Mouse (Mus musculus) ES-E14 (cell line): ENCODE results near the gene Cpt1c. TPM values are rescaled to one million over a fixed set of nuclear protein-coding genes. Genes with fewer than 3 reads are reported as not detected.

Experiments
- DNase-seq: peaks from one replicate; pipeline ENCODE4 v3.0.0-alpha.2; 2013; ENCODE audit warnings: low read depth, low spot score
- H3K27ac ChIP-seq: 2 replicates; pipeline ENCODE4 v1.5.1; 2012; ENCODE audit warnings: low read depth, mild to moderate bottlenecking, low read length, moderate library complexity, mixed read lengths; ENCODE audit not compliant: poor library complexity, insufficient read depth, severe bottlenecking
- H3K36me3 ChIP-seq: 2 replicates; pipeline ENCODE4 v1.6.1; 2012; ENCODE audit warnings: mild to moderate bottlenecking, low read length, moderate library complexity, mixed read lengths; ENCODE audit not compliant: control insufficient read depth, poor library complexity, insufficient read depth, severe bottlenecking
- H3K4me1 ChIP-seq, 2 experiments: fragments of 150-350 bp in 1 of 2; sonication (generic) in 1 of 2; 2 replicates each; pipeline ENCODE4 v1.6.1; 2012; ENCODE audit warnings: low read length in 2 of 2, mild to moderate bottlenecking in 1 of 2, mixed read lengths in 1 of 2; ENCODE audit not compliant: control insufficient read depth in 2 of 2, insufficient read depth in 2 of 2, poor library complexity in 1 of 2
- H3K4me3 ChIP-seq, 2 experiments: fragments of 150-350 bp in 1 of 2; sonication (generic) in 1 of 2; 2 replicates each; pipeline ENCODE4 v1.5.1; 2012; ENCODE audit warnings: low read length in 2 of 2, low read depth in 1 of 2, mild to moderate bottlenecking in 1 of 2, mixed read lengths in 1 of 2; ENCODE audit not compliant: insufficient read depth in 1 of 2, poor library complexity in 1 of 2, severe bottlenecking in 1 of 2
- H3K9ac ChIP-seq: 2 replicates; pipeline ENCODE4 v1.6.1; 2012; ENCODE audit warnings: low read depth, mild to moderate bottlenecking, low read length, mixed read lengths; ENCODE audit not compliant: poor library complexity, insufficient read depth, severe bottlenecking
- H3K9me3 ChIP-seq: fragments of 150-350 bp; sonication (generic); 2 replicates; pipeline ENCODE4 v1.6.1; 2012; ENCODE audit warnings: low read depth, mild to moderate bottlenecking, low read length; ENCODE audit not compliant: control insufficient read depth, insufficient read depth
- CHD2 ChIP-seq: IDR thresholded peaks from 2 replicates; pipeline ENCODE4 v1.6.1; 2014; ENCODE audit warnings: mild to moderate bottlenecking, low read depth, low read length, inconsistent platforms
- HCFC1 ChIP-seq: IDR thresholded peaks from 2 replicates; pipeline ENCODE4 v1.6.1; 2012; ENCODE audit warnings: low read length, inconsistent platforms, borderline replicate concordance; ENCODE audit not compliant: insufficient read depth
- MAFK ChIP-seq: IDR thresholded peaks from 2 replicates; pipeline ENCODE4 v1.6.1; 2014; ENCODE audit warnings: mild to moderate bottlenecking, low read depth, low read length, inconsistent platforms; ENCODE audit not compliant: insufficient read depth
- ZC3H11A ChIP-seq: IDR thresholded peaks from 2 replicates; pipeline ENCODE4 v1.6.1; 2012; ENCODE audit warnings: low read depth, mild to moderate bottlenecking, inconsistent platforms, low read length, borderline replicate concordance
- ZNF384 ChIP-seq: IDR thresholded peaks from 2 replicates; pipeline ENCODE4 v1.6.1; 2012; ENCODE audit warnings: low read depth, low read length, inconsistent platforms
- in situ Hi-C, 2 experiments: fragments of 600-800 bp; cut with MboI; formaldehyde crosslinking; loops; one replicate each; pipeline ENCODE4 v1.15.1; 2025; ENCODE audit warnings: low sequenced_read_pairs in 2 of 2, inconsistent platforms in 1 of 2; ENCODE audit not compliant: unreplicated experiment in 2 of 2
- total RNA-seq: library from RNA; depleted of rRNA; stranded (reverse); fragments of 300-350 nt; gene quantifications from 2 replicates; pipeline ENCODE4 v1.2.3, GENCODE M21; 2012

The Cpt1c gene
- total RNA-seq, 1 experiment = 60.3 TPM

GRCm38 (mm10) chr7:44959874-44960511, 14.7 kb downstream of the Cpt1c start:
- no peak for DNase-seq
- TF ChIP-seq CHD2 = no peak
- TF ChIP-seq ZC3H11A = no peak
- no peaks in the 10 kb centered on the region for H3K9me3 ChIP-seq
- H3K4me1 ChIP-seq = peaks cover 2 to 3% of the 10 kb centered on the region in 2 experiments; a peak in 2 of 4 replicates
- peaks cover 41% of the 10 kb centered on the region for H3K36me3 ChIP-seq
- no peak overlapping the region for H3K9ac ChIP-seq
- H3K4me3 ChIP-seq = no peak overlapping the region
- in situ Hi-C loops = no loop called here
- no peak overlapping the region for H3K27ac ChIP-seq

- Histone ChIP-seq H3K27ac (no peak overlapping the region), H3K4me1 (peaks cover 2 to 3% of the 10 kb centered on the region in 2 experiments; a peak in 2 of 4 replicates), H3K4me3 (no peak overlapping the region), H3K9me3 (no peaks in the 10 kb centered on the region), H3K36me3 (peaks cover 38% of the 10 kb centered on the region; the same call in 1 of the 2 replicates), H3K9ac (no peak overlapping the region)
- in situ Hi-C loops = no loop called here
- DNase-seq = no peak
- TF ChIP-seq MAFK (no peak), CHD2 (no peak), ZNF384 (no peak), ZC3H11A (no peak), HCFC1 (no peak)
Observed at GRCm38 (mm10) chr7:44959281-44959680, 15.4 kb downstream of the Cpt1c start.

GRCm38 (mm10) chr7:44958208-44958607, 16.4 kb downstream of the Cpt1c start:
- Histone ChIP-seq H3K4me3 (no peak overlapping the region), H3K4me1 (peaks cover 2 to 7% of the 10 kb centered on the region in 2 experiments; a peak in 2 of 4 replicates), H3K36me3 (peaks cover 33% of the 10 kb centered on the region; the same call in 1 of the 2 replicates), H3K27ac (no peak overlapping the region), H3K9me3 (no peaks in the 10 kb centered on the region), H3K9ac (no peak overlapping the region)
- TF ChIP-seq CHD2 = no peak
- peak; percentile 25; the same call in 1 of the 2 replicates for TF ChIP-seq ZC3H11A
- no peak for DNase-seq
- in situ Hi-C loops = no loop called here

- peaks cover 32% of the 10 kb centered on the region; the same call in 1 of the 2 replicates for H3K36me3 ChIP-seq
- no peak for DNase-seq
- H3K4me1 ChIP-seq = peaks cover 1 to 7% of the 10 kb centered on the region in 2 experiments; a peak in 2 of 4 replicates
- H3K4me3 ChIP-seq = no peak overlapping the region
- TF ChIP-seq ZNF384 = no peak
- no peak for TF ChIP-seq CHD2
- no peak for TF ChIP-seq MAFK
- TF ChIP-seq HCFC1 = no peak
- TF ChIP-seq ZC3H11A = no peak
- H3K9me3 ChIP-seq = no peaks in the 10 kb centered on the region
- no peak overlapping the region for H3K9ac ChIP-seq
- in situ Hi-C loops = no loop called here
- no peak overlapping the region for H3K27ac ChIP-seq
Observed at GRCm38 (mm10) chr7:44957183-44957835, 17.3 kb downstream of the Cpt1c start.
